Mouse (Mus musculus): ENCODE results near the gene Vmn1r135.
"Not testable (repeated sequence)": the region's sequence is repeated elsewhere in the genome, so short reads cannot be mapped to it uniquely, and the experiment has no call there.

- TF ChIP-seq GATA1, TAL1 (IDR thresholded peaks at IDR 0.05; ENCODE audit: low read length): not testable (repeated sequence)
Measured at GRCm38 (mm10) chr7:21796628-21797027, 35.5 kb upstream of the Vmn1r135 start, which contains the start of gene Gm4177.

All from erythroblast, embryonic 14.5 days (primary cell).